Mouse (Mus musculus): ENCODE measurements at regions not wholly inside any gene's neighbourhood (a gene's known extent, or its start where the extent isn't known, plus 50 kb on each side); places are given as distances from the start of the nearest gene placed in this dataset.

DNA sequence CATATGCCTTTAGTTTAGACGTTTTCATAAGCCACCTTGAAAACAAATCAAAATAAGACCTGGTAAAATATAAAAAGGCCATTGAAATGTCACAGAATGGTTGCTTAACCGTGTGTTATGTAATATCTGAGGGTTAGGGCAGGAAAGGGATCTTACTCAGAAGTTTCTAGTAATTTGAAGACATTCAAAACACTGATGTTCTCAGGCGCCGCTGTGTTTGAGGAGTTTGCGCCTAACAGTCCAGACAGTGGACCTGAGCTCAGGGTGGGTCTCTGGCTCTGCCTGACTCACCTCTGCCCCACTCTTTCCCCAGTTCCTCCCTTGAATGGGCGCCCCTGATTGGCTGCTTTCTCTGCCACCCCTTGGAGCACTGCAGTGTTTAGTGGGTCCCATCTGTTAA, 125.2 kb downstream of the Slc38a4 start:
- no peak for DNase-seq
- Histone ChIP-seq H3K4me3 (ENCODE audit: control insufficient read depth, insufficient read depth, low read length) (no peak overlapping the region), H3K36me3 (ENCODE audit: control insufficient read depth, insufficient read depth, low read length) (no peaks in the 10 kb centered on the region), H3K27me3 (ENCODE audit: control insufficient read depth, insufficient read depth, low read length) (no peaks in the 10 kb centered on the region), H3K4me1 (replicated peaks; ENCODE audit: control insufficient read depth, insufficient read depth, low read length) (no peaks in the 10 kb centered on the region), H3K27ac (ENCODE audit: control insufficient read depth, insufficient read depth, low read length) (no peak overlapping the region)
- TF ChIP-seq CTCF (IDR thresholded peaks at IDR 0.05; ENCODE audit: borderline replicate concordance, control insufficient read depth, extremely low read depth, insufficient read depth, low read length, poor library complexity): no peak
- TF ChIP-seq POLR2A (IDR thresholded peaks at IDR 0.05; ENCODE audit: control insufficient read depth, extremely low read depth, insufficient read depth, low read length, poor library complexity): no peak
- WGBS: 85% methylated on average over 6 of the region's 6 CpGs

DNA sequence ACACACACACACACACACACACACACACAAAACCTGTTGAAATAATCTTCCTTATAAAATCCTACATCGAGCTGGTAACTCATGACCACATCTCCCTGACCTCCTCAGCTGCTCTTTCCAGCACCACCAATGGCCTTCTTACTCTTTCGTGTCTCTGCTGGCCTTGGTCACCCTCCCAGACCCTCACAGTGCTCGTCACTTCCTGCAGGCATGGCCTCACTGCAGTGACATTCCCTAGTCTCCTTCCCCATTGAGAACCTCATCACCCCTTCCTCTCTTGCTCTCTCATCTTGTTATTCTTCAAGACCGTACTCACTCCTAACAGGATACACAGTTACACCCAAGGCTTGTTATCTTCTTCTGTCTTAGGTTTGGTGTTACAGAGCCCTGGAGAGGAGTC, 126.0 kb downstream of the Slc38a4 start:
- TF ChIP-seq CTCF (IDR thresholded peaks at IDR 0.05; ENCODE audit: borderline replicate concordance, control insufficient read depth, extremely low read depth, insufficient read depth, low read length, poor library complexity): no peak
- TF ChIP-seq POLR2A (IDR thresholded peaks at IDR 0.05; ENCODE audit: control insufficient read depth, extremely low read depth, insufficient read depth, low read length, poor library complexity): no peak
- 91% methylated on average over 4 of the region's 4 CpGs for WGBS
- no peaks in the 10 kb centered on the region for H3K36me3 ChIP-seq (ENCODE audit: control insufficient read depth, insufficient read depth, low read length)
- H3K4me1 ChIP-seq (replicated peaks; ENCODE audit: control insufficient read depth, insufficient read depth, low read length): no peaks in the 10 kb centered on the region
- H3K27ac ChIP-seq (ENCODE audit: control insufficient read depth, insufficient read depth, low read length): no peak overlapping the region
- H3K4me3 ChIP-seq (ENCODE audit: control insufficient read depth, insufficient read depth, low read length): no peak overlapping the region
- H3K27me3 ChIP-seq (ENCODE audit: control insufficient read depth, insufficient read depth, low read length): no peaks in the 10 kb centered on the region
- DNase-seq: no peak

DNA sequence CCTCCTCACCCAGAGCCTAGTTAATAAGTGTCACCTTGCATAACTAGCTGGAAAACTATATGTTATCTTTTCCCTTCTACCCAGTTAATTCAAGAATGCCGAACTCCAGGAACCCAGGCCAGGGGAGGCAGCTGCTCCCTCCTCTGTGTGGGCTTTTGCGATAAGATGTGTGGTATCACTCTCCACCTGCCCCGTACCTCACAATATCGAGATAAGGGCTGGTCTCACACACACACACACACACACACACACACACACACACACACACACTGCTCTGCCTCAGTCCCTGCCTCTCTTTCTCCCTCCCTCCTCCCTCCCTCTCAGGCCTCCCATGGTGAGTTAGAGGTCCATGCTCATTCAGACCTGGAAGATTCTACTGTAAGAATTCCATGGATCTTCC, 127.1 kb downstream of the Slc38a4 start:
- no peaks in the 10 kb centered on the region for H3K36me3 ChIP-seq (ENCODE audit: control insufficient read depth, insufficient read depth, low read length)
- no peaks in the 10 kb centered on the region for H3K4me1 ChIP-seq (replicated peaks; ENCODE audit: control insufficient read depth, insufficient read depth, low read length)
- H3K27me3 ChIP-seq (ENCODE audit: control insufficient read depth, insufficient read depth, low read length): no peaks in the 10 kb centered on the region
- no peak overlapping the region for H3K4me3 ChIP-seq (ENCODE audit: control insufficient read depth, insufficient read depth, low read length)
- no peak overlapping the region for H3K27ac ChIP-seq (ENCODE audit: control insufficient read depth, insufficient read depth, low read length)
- 89% methylated on average over 4 of the region's 4 CpGs for WGBS
- no peak for DNase-seq
- TF ChIP-seq CTCF (IDR thresholded peaks at IDR 0.05; ENCODE audit: borderline replicate concordance, control insufficient read depth, extremely low read depth, insufficient read depth, low read length, poor library complexity) (no peak), POLR2A (IDR thresholded peaks at IDR 0.05; ENCODE audit: control insufficient read depth, extremely low read depth, insufficient read depth, low read length, poor library complexity) (no peak)

DNA sequence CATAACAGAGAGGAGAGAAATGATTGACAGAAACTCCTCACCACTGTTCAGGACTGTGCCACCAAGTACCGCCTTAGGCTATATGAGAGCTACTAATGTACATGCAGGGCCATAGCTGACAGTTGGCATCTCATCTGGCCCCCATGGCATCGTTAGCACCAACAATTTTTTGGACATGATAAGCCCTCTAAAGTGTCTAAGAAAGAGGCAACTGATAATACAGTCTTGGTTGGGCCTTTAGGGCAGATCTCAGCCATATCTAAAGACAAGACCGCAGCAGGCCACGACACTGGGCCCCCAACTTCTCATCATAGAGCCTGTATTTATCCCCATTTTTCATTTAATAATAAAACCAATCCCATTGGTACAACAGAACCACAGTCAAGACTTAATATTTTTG, 128.1 kb downstream of the Slc38a4 start:
- DNase-seq: no peak
- Histone ChIP-seq H3K36me3 (ENCODE audit: control insufficient read depth, insufficient read depth, low read length) (no peaks in the 10 kb centered on the region), H3K4me3 (ENCODE audit: control insufficient read depth, insufficient read depth, low read length) (no peak overlapping the region), H3K27me3 (ENCODE audit: control insufficient read depth, insufficient read depth, low read length) (no peaks in the 10 kb centered on the region), H3K4me1 (replicated peaks; ENCODE audit: control insufficient read depth, insufficient read depth, low read length) (no peaks in the 10 kb centered on the region), H3K27ac (ENCODE audit: control insufficient read depth, insufficient read depth, low read length) (no peak overlapping the region)
- no peak for TF ChIP-seq POLR2A (IDR thresholded peaks at IDR 0.05; ENCODE audit: control insufficient read depth, extremely low read depth, insufficient read depth, low read length, poor library complexity)
- no peak for TF ChIP-seq CTCF (IDR thresholded peaks at IDR 0.05; ENCODE audit: borderline replicate concordance, control insufficient read depth, extremely low read depth, insufficient read depth, low read length, poor library complexity)
- WGBS: 95% methylated on average over 4 of the region's 4 CpGs

DNA sequence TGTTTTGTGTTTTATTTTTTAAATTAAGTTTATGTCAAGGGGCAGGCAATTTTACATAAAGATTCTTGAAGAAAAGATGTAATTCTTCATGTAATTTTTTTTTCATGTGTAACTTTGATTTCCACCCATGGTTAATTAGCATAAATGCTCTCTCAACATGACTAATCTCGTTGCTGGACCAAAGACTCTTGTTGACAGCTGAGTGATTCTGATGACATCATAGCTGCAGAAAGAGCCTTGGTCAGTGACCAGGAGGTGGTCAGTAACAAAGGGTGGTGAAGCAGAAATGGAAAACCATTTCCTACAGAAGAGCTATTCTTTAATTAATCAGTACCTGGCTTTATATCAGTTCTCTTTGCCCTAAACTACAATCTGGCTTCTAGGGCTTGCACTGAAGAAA, 129.1 kb downstream of the Slc38a4 start:
- no peak for DNase-seq
- Histone ChIP-seq H3K27ac (ENCODE audit: control insufficient read depth, insufficient read depth, low read length) (no peak overlapping the region), H3K27me3 (ENCODE audit: control insufficient read depth, insufficient read depth, low read length) (no peaks in the 10 kb centered on the region), H3K36me3 (ENCODE audit: control insufficient read depth, insufficient read depth, low read length) (no peaks in the 10 kb centered on the region), H3K4me3 (ENCODE audit: control insufficient read depth, insufficient read depth, low read length) (no peak overlapping the region), H3K4me1 (replicated peaks; ENCODE audit: control insufficient read depth, insufficient read depth, low read length) (no peaks in the 10 kb centered on the region)
- WGBS: 82% methylated on average over 1 of the region's 1 CpGs
- TF ChIP-seq CTCF (IDR thresholded peaks at IDR 0.05; ENCODE audit: borderline replicate concordance, control insufficient read depth, extremely low read depth, insufficient read depth, low read length, poor library complexity): no peak
- TF ChIP-seq POLR2A (IDR thresholded peaks at IDR 0.05; ENCODE audit: control insufficient read depth, extremely low read depth, insufficient read depth, low read length, poor library complexity): no peak

DNA sequence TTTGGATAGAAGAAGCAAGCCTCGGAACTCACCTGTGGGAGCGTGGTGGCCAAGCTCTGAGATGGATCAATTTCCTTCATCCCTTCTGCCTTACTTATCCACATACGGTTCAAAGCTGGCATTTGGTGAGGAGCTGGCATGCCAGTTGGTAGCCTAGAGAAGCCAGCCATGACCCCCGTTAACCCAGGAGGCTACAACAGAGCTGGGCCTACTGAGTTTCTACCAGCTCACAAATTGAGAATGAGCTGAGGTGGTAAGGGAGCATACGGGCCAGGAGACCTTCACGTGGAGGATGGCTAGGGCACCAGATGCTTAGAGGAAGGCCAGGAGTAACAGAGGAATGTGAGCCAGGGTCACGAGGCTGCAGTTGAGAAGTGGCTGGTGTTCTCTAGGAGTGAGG, 139.2 kb downstream of the Slc38a4 start:
- no peaks in the 10 kb centered on the region for H3K27me3 ChIP-seq (ENCODE audit: control insufficient read depth, insufficient read depth, low read length)
- 93% methylated on average over 7 of the region's 7 CpGs for WGBS
- H3K4me3 ChIP-seq (ENCODE audit: control insufficient read depth, insufficient read depth, low read length): no peak overlapping the region

DNA sequence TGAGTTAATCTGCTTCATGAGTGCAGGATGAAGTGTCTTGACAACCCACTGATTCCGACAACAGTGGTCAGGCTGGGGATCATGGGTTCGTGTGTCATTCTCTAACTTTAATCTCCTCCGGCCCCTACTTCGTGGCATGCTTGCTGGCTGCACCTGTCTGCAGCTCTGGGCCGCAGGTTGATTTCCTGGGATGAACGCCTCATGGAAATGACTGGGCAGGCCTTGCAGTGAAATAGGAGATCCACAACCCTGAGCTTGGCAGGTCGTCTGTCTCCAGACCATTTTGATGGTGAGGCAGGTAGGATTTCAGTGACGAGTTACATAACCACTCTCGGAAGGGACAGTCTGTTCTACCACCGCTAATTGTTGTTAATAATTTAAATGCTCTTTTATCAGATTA, 140.2 kb downstream of the Slc38a4 start:
- TF ChIP-seq POLR2A (IDR thresholded peaks at IDR 0.05; ENCODE audit: control insufficient read depth, extremely low read depth, insufficient read depth, low read length, poor library complexity) (no peak), CTCF (IDR thresholded peaks at IDR 0.05; ENCODE audit: borderline replicate concordance, control insufficient read depth, extremely low read depth, insufficient read depth, low read length, poor library complexity) (no peak)
- no peaks in the 10 kb centered on the region for H3K27me3 ChIP-seq (ENCODE audit: control insufficient read depth, insufficient read depth, low read length)
- WGBS: 85% methylated on average over 10 of the region's 10 CpGs

More for the DNA sequence above, 139.2 kb downstream of the Slc38a4 start:
- Histone ChIP-seq H3K36me3 (ENCODE audit: control insufficient read depth, insufficient read depth, low read length) (no peaks in the 10 kb centered on the region), H3K4me1 (replicated peaks; ENCODE audit: control insufficient read depth, insufficient read depth, low read length) (no peaks in the 10 kb centered on the region), H3K27ac (ENCODE audit: control insufficient read depth, insufficient read depth, low read length) (no peak overlapping the region)
- DNase-seq: no peak
- TF ChIP-seq CTCF (IDR thresholded peaks at IDR 0.05; ENCODE audit: borderline replicate concordance, control insufficient read depth, extremely low read depth, insufficient read depth, low read length, poor library complexity) (no peak), POLR2A (IDR thresholded peaks at IDR 0.05; ENCODE audit: control insufficient read depth, extremely low read depth, insufficient read depth, low read length, poor library complexity) (no peak)

More for the DNA sequence above, 140.2 kb downstream of the Slc38a4 start:
- Histone ChIP-seq H3K27ac (ENCODE audit: control insufficient read depth, insufficient read depth, low read length) (no peak overlapping the region), H3K36me3 (ENCODE audit: control insufficient read depth, insufficient read depth, low read length) (no peaks in the 10 kb centered on the region), H3K4me3 (ENCODE audit: control insufficient read depth, insufficient read depth, low read length) (no peak overlapping the region), H3K4me1 (replicated peaks; ENCODE audit: control insufficient read depth, insufficient read depth, low read length) (no peaks in the 10 kb centered on the region)
- no peak for DNase-seq
